Mouse (Mus musculus) testis, postnatal 14 days (tissue): Measurements from ENCODE around the gene Bcar3.

Experiments used
- DNase-seq: peaks from one replicate; pipeline ENCODE4 v3.0.0; 2021; ENCODE audit warnings: low spot score

The Bcar3 gene

GRCm38 (mm10) chr3:122458743-122459142 is 164.8 kb downstream of the Bcar3 start:
- DNase-seq = no peak

- DNase-seq = no peak
Observed at GRCm38 (mm10) chr3:122460848-122461511, 167.0 kb downstream of the Bcar3 start.

GRCm38 (mm10) chr3:122461512-122461881 is 167.6 kb downstream of the Bcar3 start:
- DNase-seq = no peak

GRCm38 (mm10) chr3:122461932-122462871 is 168.3 kb downstream of the Bcar3 start:
- peak; percentile 82 for DNase-seq

DNA sequence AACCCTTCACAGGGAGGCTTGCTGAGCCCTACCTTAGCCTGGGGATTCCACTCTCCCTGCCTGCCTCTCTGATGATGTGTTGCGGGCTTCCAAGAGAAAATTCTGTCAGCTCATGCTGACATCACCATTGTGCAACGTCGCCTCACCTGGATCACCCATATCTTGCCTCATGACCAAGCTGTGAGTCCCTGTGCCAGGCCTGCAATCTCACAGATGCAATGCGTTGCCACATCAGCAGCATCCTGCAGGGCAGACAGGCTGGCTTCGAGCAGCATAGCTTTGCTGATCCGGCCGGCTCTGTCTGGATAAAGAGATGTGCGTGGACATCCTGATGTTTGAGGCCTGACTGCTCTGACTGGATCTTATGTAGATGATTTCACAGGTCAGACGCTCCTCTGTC is 169.2 kb downstream of the Bcar3 start:
- DNase-seq = no peak

GRCm38 (mm10) chr3:122466100-122466730 is 172.3 kb downstream of the Bcar3 start:
- DNase-seq = no peak

DNA sequence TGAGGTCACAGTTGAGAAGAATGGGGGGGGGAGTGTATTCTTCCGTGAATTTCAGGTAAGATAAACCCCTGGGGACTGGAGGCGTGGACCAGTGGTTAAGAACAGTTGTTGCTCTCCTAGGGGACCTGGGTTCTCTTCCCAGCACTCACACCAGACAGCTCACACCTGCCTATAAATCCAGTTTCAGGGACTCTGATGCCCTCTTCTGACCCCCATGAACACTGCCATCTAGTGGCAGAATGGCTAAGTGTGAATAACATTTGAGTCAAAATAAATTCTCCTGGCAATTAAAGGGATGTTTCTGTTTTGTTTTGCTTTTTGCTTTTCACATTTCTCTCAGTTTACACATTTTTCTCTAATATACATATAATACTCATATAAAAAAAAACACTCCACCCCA is 174.0 kb downstream of the Bcar3 start:
- DNase-seq = no peak

DNA sequence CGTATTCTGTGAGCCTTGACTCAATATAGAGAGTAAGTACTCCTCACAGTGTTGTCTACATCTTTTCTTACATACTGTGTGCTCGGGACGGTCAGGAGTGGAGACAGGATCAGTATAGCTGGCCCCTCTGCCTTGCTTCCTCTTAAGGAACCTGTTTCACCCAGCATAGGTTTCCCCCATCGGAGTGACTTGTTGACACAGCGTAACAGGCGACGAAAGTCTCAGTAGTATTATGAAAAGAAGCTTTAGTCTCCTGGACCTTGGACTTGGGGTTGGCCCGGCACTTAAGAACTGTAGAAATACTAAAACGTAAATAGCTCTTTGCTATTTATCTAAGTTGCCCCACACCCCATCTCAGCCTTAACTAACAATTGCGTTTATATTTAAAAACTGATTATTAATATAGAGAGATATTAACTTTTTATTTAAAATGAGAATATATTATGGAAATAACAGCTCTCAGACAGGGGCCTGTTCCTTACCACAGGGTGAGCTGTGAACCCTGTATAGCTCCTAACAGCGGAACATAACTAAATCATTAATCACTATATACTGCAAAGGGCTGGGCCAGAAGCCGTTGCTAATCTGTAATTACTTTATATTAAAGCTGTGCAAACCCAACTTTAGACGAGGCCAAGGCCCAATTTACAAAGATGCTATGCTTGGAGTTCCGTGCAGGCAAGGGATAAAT is 176.5 kb downstream of the Bcar3 start:
- no peak for DNase-seq

GRCm38 (mm10) chr3:122471017-122471721 is 177.2 kb downstream of the Bcar3 start:
- peak; percentile 26 for DNase-seq

DNA sequence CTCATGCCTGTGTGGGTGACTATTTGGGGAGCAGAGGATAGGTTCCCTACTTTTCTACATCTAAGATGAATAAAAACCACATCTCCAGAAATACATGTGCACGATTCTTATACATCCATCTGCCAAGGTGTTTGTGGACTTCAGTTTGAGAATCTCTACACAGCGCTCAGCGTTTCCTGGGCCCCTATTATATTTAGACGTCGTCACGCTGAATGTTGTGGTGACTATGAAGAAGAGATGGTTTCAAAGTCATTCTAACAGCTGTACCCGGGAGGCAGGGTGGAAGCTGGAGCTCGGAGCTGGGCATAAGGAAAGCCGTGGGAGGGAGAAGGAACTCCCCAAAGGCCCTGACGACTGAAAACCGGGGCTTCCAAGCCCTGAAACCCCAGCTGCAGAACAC is 178.5 kb downstream of the Bcar3 start:
- no peak for DNase-seq

GRCm38 (mm10) chr3:122473523-122474034 is 179.6 kb downstream of the Bcar3 start:
- DNase-seq = no peak

GRCm38 (mm10) chr3:122474067-122474466 is 180.1 kb downstream of the Bcar3 start:
- peak; percentile 59 for DNase-seq

DNA sequence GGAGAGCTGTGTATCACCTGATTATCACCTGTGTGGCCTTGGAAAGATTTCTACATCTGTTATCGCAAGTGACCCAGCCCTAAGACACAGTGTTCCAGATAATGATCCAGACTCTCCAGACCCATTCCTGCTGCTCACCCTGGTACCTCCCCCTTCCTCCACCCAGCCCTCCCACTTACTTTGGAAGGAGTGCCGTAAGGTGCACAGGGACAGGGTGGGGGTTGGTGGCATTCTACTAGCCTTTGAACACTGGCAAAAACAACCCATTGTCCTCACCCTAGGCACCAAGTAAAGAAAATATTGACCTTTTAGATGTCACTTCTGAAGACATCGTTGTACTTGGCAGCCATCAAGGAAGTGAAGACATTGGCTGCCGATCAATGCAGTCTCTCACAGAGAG is 180.9 kb downstream of the Bcar3 start:
- no peak for DNase-seq

DNA sequence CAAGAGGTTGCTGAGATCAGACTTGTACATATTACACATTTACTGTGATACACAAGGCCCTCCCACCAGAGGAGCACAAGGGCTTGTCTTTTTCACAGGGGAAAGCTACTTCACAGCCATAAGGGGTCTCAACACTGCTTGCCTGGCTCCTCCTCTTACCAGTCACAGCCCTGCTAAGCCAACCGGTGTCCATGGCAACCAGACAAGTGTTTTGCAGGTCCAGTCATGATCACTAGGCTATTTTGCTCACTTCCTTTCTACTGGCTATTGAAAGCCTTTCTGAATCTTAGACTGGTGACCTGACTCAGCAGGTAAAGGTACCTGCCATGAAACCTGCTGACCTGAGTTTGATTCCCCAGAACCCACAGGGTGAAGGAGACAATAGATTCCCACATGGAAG is 181.8 kb downstream of the Bcar3 start:
- no peak for DNase-seq

- DNase-seq = no peak
Observed at GRCm38 (mm10) chr3:122476656-122477055, 182.7 kb downstream of the Bcar3 start.

- DNase-seq = no peak
Observed at GRCm38 (mm10) chr3:122477541-122477940, 183.6 kb downstream of the Bcar3 start.

GRCm38 (mm10) chr3:122478735-122479134 is 184.8 kb downstream of the Bcar3 start:
- no peak for DNase-seq

DNA sequence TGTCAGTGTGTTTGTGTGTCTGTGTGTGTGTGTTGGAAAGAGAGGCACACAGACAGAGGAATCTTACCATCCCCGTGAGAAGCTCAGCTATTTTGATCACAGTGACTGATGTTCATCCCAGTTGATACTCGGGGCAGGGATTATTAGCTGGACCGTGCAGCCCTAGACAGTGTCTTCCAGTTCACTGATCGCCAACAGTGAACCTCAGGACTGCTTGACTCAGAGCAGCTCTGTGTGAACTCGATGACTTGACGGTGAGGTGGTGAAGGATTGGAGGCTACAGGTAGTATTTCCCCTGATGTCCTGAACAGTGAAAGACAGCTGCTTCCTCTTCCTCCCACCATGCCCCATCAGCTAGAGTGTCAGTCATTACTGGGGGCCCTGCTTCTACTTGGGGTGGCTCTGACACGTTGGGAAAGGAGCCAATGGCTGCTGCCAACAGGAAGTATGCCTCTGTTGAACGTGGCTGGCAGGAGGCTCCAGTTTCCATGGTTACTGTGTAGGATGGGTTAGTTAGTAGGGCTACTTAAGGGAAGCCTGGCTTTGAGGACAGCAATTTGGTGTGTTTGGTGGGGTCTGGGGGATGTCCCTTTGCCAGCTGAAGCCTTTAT is 186.2 kb downstream of the Bcar3 start:
- DNase-seq = no peak

DNA sequence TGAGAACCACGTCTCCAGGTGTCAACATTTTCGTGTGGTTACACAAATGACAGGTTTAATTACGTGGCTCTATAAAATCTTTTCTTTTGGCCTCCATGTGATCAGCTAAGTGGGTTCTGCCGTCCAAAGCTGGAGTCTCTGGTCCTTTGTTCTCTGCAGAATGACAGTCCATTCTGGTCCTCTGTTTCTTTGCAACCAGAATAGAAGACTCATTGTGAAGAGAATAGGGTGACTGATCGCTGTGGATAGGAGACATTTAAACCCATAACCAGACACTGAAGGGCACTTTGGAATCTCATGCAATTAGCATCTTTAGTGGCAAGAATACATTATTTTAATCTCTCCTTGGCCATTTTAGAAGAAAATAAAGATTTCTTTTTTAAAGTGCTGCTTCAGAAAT is 187.1 kb downstream of the Bcar3 start:
- DNase-seq = no peak

DNA sequence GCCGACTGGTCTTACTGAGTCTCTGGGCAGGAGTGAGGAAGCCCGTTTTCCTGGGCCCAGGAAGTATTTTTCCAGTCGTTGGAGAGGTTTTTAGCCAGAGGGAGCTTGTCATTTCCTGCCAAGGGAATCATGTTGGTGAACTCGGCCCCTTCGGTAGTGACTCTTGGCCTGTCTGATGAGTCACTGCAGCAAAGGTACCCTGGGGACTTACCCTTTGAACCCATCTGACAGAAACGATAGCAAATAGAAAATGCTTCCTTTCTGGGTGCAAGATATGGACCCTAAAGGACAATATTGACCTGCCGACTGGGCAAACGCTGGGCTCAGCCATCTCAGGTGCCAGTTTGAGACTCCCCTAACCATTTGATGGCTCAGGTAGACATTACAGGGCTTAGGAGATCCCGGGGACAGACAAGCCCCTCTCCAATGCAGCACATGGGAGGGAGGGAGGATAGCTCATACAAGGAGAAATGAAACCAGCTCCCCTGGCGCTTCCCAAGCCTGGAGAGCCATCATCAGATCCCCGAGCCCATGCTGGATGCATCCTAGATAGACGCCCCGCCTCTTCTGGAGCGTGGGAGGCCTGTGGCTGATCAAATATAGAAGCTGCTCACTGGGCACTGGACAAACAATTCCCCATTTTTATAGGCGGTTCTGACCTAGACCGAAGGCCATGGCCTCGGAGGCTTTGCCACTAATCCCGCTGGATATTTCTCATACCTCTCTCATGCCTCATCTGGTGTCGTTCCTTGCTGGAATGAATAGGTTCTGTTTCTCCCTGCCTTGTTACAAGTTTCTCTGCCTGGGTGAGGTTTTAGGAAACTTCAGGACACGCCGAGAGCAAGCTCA is 188.2 kb downstream of the Bcar3 start:
- no peak for DNase-seq
